Comparison of ENCODE assay signal across 21 mouse cellular contexts in the genomic region with DNA sequence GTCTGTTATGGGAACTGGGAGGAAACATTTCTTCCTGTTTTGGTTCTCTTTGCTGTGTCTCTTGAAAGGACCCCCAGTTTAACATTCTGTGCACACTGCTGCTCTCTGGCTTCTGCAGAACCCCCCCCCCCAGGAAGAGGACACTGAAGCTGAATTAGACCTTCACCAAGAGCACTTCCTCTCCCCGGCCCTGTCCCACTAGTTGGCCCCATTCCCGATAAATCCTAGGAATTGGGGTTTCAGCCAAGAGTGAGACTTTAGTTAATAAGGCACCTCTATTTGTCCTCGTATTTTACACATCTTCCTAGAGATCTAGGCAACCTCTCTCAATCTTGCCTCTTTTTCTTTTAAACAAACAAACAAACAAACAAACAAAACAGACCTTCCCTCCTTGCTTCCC.
A peak's percentile ranks its signal among the peaks of the same experiment; 100 is the strongest.
DNase-seq lines count a peak whose midpoint lies in the region; ATAC-seq and TF ChIP-seq lines count a peak whose summit lies in the region.
"Had no signal": no experiment of that assay in that cellular context is flagged by ENCODE, and none has a peak within 500 bp of the region (broad histone marks: within the 10 kb centered on the region; RNA-seq: fewer than 3 reads in every experiment).

No protein-coding gene starts in this region.

- no peak overlapping the region for H3K9ac ChIP-seq in midbrain, postnatal 0 days (replicated peaks; ENCODE audit: low read length, poor library complexity, severe bottlenecking)
- H3K9ac ChIP-seq in midbrain, embryonic 11.5 days (ENCODE audit: low read length) = no peak overlapping the region
- H3K9ac ChIP-seq: forebrain, embryonic 13.5 days; heart, embryonic 12.5 days; heart, embryonic 15.5 days; hindbrain, embryonic 14.5 days had no signal

- H3K27me3 ChIP-seq in midbrain, postnatal 0 days (ENCODE audit: insufficient read depth, low read length) = no peaks in the 10 kb centered on the region
- H3K27me3 ChIP-seq in midbrain, embryonic 11.5 days (ENCODE audit: control insufficient read depth, insufficient read depth, low read length) = no peaks in the 10 kb centered on the region
- H3K27me3 ChIP-seq: CH12.LX; forebrain, embryonic 13.5 days; heart, embryonic 12.5 days; heart, embryonic 15.5 days had no signal

- TF ChIP-seq CTCF in midbrain, postnatal 0 days (IDR thresholded peaks at IDR 0.05) = no peak

- H3K9me3 ChIP-seq in midbrain, postnatal 0 days (ENCODE audit: low read length) = 0 out of 2 replicates have a peak, but pooled peaks cover 2% of the 10 kb centered on the region
- H3K9me3 ChIP-seq in midbrain, embryonic 11.5 days (ENCODE audit: control insufficient read depth, low read length) = no peaks in the 10 kb centered on the region
- H3K9me3 ChIP-seq: forebrain, embryonic 10.5 days; forebrain, embryonic 13.5 days; G1E; heart, embryonic 12.5 days; heart, embryonic 15.5 days had no signal

- H3K27ac ChIP-seq in midbrain, postnatal 0 days (ENCODE audit: low read depth, low read length) = no peak overlapping the region
- H3K27ac ChIP-seq in midbrain, embryonic 11.5 days (ENCODE audit: low read depth, low read length) = no peak overlapping the region
- H3K27ac ChIP-seq: forebrain, embryonic 10.5 days; forebrain, embryonic 13.5 days; heart, embryonic 15.5 days had no signal

- intact Hi-C loops in left cerebral cortex, postnatal 4 days (cut with DNase I) = no loop called here

- no peaks in the 10 kb centered on the region for H3K4me1 ChIP-seq in midbrain, postnatal 0 days (ENCODE audit: insufficient read depth, low read length)
- no peaks in the 10 kb centered on the region for H3K4me1 ChIP-seq in midbrain, embryonic 11.5 days (ENCODE audit: control insufficient read depth, insufficient read depth, low read length)
- H3K4me1 ChIP-seq: heart, embryonic 12.5 days; heart, embryonic 15.5 days had no signal

- no peaks in the 10 kb centered on the region for H3K36me3 ChIP-seq in midbrain, postnatal 0 days (ENCODE audit: insufficient read depth, low read length)
- H3K36me3 ChIP-seq in midbrain, embryonic 11.5 days (ENCODE audit: control insufficient read depth, insufficient read depth, low read length) = no peaks in the 10 kb centered on the region
- H3K36me3 ChIP-seq: forebrain, embryonic 10.5 days; G1E; heart, embryonic 12.5 days; heart, embryonic 15.5 days had no signal

- no peak for ATAC-seq in midbrain, postnatal 0 days (ENCODE audit: low FRiP score)
- no peak for ATAC-seq in midbrain, embryonic 11.5 days (ENCODE audit: low FRiP score)
- ATAC-seq: forebrain, embryonic 13.5 days; forebrain, embryonic 16.5 days; intestine, postnatal 0 days had no signal

- no peak overlapping the region for H3K4me2 ChIP-seq in midbrain, postnatal 0 days (ENCODE audit: low read depth, low read length, poor library complexity, severe bottlenecking)
- H3K4me2 ChIP-seq in midbrain, embryonic 11.5 days = no peak overlapping the region
- H3K4me2 ChIP-seq: forebrain, embryonic 13.5 days; heart, embryonic 12.5 days; heart, embryonic 15.5 days; hindbrain, embryonic 14.5 days had no signal

- no peak overlapping the region for H3K4me3 ChIP-seq in midbrain, postnatal 0 days (ENCODE audit: low read depth, low read length)
- H3K4me3 ChIP-seq in midbrain, embryonic 11.5 days (ENCODE audit: low read depth, low read length) = no peak overlapping the region
- H3K4me3 ChIP-seq: forebrain, embryonic 10.5 days; forebrain, embryonic 13.5 days; heart, embryonic 12.5 days; heart, embryonic 15.5 days had no signal

- DNase-seq in cerebellum, postnatal 14 days = peak; percentile 34 to 50
- DNase-seq in cerebellum, adult 11-12 months = no peak
- DNase-seq in left cerebral cortex, postnatal 4 days = peak; percentile 50
- no peak for DNase-seq in left cerebral cortex, adult 18-20 months (ENCODE audit: low spot score in 2 of 2)
- peak; percentile 21 for DNase-seq in midbrain, postnatal 0 days (ENCODE audit: low spot score)
- DNase-seq in midbrain, embryonic 11.5 days (ENCODE audit: low spot score, missing footprints) = no peak
- DNase-seq: B cell, adult 2 months; cerebellum, adult 2 months; cerebellum, adult 9-11 months; gastrocnemius, postnatal 10 days; gastrocnemius, postnatal 36 days; heart, postnatal 36 days had no signal

- 64% methylated on average over 3 of the region's 3 CpGs for WGBS in midbrain, postnatal 0 days
- WGBS in midbrain, embryonic 11.5 days = 83% methylated on average over 3 of the region's 3 CpGs

Comparison
In these comparisons a context has a peak if more than half of its experiments do, and no peak if none do; other contexts are left out.
1. DNase-seq: peak in cerebellum, postnatal 14 days (2 of 2), left cerebral cortex, postnatal 4 days (single experiment) and midbrain, postnatal 0 days (single experiment); none in cerebellum, adult 11-12 months (single experiment), left cerebral cortex, adult 18-20 months (0 of 2) and midbrain, embryonic 11.5 days (single experiment).